Mouse (Mus musculus): ENCODE measurements at regions not wholly inside any gene's neighbourhood (a gene's known extent, or its start where the extent isn't known, plus 50 kb on each side); places are given as distances from the start of the nearest gene placed in this dataset.
A peak's percentile ranks its signal among the peaks of the same experiment; 100 is the strongest.

- peak; percentile 5 to 9 for DNase-seq (ENCODE audit: low spot score in 2 of 2)
These were observed 688.1 kb downstream of the Gm826 start for GRCm38 (mm10) chr2:159645861-159646260.

DNA sequence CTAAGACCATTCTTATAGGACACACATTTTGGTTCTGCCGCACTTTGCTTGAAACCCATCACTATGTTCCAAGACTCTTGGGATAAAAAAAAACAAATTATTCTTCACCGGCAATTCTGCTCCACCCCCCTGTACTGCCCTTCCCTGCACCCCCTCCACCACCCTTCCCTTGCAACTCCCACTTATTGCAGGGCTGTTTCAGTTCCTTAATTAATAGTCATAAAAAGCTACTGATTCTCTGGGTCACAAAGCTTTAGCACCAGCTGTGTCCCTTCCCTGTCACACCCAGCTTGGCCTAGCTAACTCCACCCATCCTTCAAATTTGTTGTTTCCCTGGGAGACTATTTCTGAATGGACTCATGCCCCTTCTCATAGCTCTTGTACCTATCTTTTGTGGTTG, 687.4 kb downstream of the Gm826 start:
- DNase-seq (ENCODE audit: low spot score in 2 of 2): no peak

DNA sequence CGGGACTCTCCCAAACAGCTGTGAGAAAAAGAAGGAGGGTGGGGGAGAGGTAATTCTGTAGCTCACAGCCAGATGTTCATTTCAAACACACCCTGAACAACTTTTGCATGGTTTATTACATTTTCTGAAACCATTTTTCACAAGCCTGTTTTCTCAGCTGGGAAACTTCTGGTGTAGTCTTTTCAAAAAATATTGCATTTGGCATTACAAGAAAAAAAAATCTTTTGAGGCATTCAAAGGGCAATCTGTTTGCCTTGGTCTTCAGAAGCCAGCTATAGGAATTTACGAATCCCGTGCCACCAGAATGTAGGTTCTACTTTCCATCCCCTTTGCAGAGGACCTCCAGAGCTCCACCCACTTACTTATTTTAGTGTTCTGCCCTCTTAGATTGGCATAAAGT, 681.7 kb downstream of the Gm826 start:
- DNase-seq (ENCODE audit: low spot score in 2 of 2): no peak

DNA sequence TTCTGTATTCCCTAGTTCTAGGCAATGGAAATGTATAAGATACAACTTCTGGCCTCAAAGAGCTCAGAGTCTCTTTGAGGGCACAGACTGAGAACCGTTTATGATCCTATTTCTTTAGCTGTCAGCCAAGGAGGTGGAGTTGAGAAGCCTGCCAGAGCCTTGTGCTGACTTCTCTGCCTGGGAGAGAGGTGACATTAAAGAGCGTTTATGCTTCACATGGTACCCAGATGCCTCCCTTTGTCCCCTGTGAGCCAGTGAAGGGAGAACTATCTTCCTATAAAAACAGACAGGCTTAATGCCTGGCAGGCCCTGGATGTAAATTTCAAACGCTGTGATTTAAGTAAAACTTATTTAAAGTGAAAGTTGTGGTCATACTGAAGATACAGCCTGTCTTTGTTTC, 657.1 kb downstream of the Gm826 start:
- no peak for DNase-seq (ENCODE audit: low spot score in 2 of 2)

GRCm38 (mm10) chr2:159680641-159681040, 653.3 kb downstream of the Gm826 start:
- no peak for DNase-seq (ENCODE audit: low spot score in 2 of 2)

DNA sequence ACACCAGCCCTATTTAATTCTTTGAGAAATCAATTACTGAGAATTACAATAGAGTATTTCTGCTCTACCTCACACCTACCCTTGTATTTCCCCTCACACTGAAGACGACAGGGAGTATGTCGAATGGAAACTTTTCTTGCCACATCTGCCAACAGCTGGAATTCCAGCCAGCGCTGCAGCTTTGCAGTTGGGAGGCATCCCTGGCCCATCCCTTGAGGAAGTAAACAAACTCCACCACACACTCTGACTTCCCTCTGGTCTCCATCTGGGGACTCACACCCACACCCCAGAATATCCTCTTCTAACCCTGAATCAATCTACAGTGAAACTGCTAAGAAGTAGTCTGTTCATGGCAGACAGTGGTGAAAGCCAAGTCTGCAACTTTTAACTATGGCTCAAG, 630.9 kb downstream of the Gm826 start:
- DNase-seq (ENCODE audit: low spot score in 2 of 2): no peak

GRCm38 (mm10) chr2:159708141-159708540, 625.8 kb downstream of the Gm826 start:
- peak in 1 of 2 experiments; percentile 4 for DNase-seq (ENCODE audit: low spot score in 2 of 2)

DNA sequence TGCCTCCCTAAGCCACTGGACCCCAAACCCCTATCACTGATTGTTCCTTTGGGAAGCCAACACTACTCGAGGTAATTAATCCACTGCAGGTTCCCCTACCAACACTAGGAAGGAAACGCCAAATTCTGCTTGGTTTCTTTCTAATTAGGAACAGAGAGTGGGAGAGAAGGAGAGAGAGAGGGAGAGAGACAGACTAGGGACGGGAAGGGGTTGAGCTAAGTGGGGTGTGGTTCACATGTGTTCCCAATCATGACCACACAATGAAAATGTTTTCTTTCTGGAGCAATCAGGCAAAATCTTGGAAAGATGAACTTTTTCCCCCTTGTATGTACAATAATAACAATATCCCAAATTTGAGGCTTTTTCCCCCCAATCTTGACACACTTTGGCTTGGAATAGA, 619.3 kb downstream of the Gm826 start:
- DNase-seq (ENCODE audit: low spot score in 2 of 2): no peak

DNA sequence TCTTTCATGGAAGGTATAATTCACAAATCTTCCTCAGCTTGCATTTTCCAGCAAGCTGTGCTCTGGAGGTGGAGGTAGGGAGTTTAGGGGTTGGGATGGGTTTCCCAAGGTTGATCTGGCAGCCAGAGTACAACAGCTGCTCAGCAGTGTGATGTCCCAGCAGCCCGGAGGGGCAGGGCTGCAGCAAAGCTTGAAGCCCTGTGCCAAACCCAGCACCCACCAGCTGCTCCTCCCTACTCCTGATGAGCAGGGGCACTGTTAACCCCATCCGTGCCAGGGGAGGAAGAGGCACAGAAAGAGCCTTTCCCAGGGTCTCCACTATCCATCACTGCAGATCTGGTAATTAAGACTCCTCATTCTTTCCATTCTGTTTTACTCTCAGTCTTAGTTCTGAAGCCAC, 615.2 kb downstream of the Gm826 start:
- DNase-seq (ENCODE audit: low spot score in 2 of 2): no peak

DNA sequence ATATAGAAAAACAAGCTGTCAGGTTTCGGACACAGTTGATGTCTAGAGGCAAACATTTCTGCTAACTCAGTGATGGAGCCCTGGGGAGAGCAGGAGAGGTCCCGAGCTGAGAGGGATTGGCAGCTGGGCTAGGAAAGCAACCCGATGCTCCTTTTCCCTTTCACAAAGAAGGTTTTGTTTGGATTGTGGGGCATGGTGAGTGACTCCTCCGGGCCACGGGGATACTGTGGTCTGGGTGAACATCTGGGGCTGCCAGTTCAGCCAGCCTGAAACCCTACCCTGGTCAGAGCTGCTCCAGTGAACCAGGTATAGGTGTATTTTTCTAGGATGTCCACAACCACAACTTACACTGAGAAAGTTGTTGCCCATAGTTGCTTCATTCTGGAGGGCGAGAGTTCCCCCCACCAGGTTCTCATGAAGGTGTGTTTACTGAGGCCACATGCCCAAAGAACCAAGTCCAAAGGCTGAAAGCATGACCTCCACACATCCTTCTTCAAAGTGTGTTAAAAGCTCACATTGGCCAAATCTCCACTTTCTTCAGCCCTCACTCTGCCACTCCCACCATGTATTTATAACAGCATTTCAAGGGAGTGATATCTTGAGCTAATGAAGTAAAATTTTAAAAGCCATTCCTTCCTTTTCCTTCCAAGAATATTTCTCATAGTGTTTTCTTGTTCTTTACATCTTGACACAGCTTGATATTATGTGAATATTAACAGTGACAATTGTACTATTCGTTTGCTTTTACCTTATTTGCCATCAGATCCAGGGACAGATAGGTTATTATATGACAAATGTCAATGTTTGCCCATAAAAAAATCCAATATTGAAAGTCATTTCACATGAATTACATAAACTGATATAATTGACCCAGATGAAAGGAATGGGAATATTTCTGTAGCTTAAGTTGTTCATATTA, 608.5 kb downstream of the Gm826 start:
- DNase-seq (ENCODE audit: low spot score in 2 of 2): no peak

- DNase-seq (ENCODE audit: low spot score in 2 of 2): no peak
These were observed 604.7 kb downstream of the Gm826 start for GRCm38 (mm10) chr2:159729301-159729700.

DNA sequence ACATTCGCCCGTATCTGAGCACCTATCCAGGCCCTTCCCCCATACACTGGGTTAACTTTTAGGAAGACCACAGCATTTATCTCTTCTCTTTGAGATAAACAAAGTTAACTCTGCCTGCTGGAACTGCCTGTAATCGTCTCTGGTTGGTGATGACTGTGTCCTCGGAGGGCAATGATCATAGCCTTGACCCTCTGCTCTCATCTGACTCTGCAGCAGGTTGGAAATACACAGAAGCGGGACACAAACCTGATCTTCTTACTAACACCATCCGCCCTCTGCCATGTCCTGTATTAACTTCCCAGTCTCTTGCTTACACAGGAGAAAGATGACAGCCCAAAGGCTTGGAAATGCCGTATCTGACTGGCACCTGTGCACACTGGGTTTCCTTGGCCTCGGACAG, 603.7 kb downstream of the Gm826 start:
- no peak for DNase-seq (ENCODE audit: low spot score in 2 of 2)

GRCm38 (mm10) chr2:159731305-159731704, 602.7 kb downstream of the Gm826 start:
- DNase-seq (ENCODE audit: low spot score in 2 of 2): no peak

GRCm38 (mm10) chr2:159732413-159732812, 601.5 kb downstream of the Gm826 start:
- DNase-seq (ENCODE audit: low spot score in 2 of 2): peak in 1 of 2 experiments; percentile 6

GRCm38 (mm10) chr2:159734576-159734975, 599.4 kb downstream of the Gm826 start:
- no peak for DNase-seq (ENCODE audit: low spot score in 2 of 2)

DNA sequence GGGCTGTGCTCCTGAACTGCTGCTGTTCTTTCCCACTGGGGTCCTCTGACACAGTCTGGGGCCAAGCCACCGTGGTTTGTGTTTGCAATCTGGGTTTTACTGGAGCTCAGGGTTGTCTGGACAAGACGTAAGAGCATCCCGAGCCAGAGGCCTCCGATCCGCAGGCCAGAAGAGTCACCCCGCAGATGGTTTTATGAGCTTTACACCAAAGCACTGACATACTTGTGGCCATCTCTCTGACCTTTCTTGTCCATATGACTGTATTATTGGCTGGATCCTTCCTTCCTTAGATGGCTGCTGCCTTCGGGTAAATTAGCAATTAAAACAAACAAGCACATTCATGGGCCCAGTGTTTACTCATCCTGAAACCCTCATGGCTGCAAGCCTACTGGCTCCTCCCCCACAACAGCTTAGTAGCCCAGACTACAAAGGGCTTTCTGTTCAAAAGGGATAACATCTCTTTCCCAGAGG, 578.4 kb downstream of the Gm826 start:
- DNase-seq (ENCODE audit: low spot score in 2 of 2): peak; percentile 6 to 43

DNA sequence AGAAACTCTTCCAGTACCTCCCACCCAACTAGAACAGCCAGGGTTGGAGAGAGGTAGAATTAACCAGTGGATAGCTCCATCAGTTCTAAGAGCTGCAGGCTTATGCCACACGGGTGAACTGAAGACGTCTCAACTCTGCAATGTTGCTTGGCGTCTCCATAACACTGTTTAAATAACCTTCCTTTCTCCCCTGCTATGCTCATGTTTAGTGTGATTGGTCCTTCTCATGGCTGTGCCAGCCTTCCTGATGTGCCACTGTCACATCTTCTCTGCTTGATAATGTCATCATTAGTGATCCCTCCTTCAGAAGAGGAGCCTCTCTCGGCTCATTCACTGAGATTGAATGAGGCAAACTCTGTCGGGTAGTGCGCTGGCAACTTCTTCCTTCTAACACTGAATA, 573.2 kb downstream of the Gm826 start:
- DNase-seq (ENCODE audit: low spot score in 2 of 2): no peak

DNA sequence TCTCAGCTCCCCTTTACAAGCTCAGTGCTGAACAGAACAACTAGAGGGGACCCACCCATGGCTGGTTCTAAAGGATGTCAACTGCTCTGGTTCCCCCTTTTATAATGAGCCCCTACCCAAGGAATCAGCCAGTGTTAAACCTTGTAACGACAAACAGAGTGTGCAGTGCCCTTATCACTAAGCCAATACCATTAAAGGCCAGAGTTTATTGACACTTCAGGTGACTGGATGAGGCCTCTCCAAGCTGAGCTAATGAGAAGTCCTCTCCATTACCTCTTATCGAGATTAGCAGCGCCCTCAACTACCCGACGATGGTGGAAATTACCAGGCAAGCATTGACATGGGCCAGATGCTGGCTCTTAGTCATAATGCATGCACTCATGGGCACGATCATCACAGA, 570.8 kb downstream of the Gm826 start:
- no peak for DNase-seq (ENCODE audit: low spot score in 2 of 2)
